Comparison of ENCODE assay signal across 18 mouse cellular contexts in the genomic region with DNA sequence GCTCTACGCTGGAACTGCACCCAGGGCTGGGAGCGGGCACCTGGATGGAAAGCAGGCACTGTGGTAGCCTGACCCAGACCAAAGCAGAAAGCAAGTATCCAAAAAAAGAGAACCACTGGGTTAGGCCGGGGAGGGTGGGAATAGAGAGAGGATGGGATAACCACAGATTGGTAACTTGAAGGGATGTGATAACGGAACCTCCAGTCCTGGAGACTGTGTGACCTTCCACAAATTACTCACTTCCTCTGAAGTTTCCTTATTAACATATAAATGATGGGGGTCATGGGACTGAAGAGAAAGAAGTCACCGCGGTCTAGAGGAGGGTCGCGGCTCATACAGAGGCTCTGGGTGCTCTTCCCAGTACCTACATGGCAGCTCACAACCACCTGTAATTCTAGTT.
"Had no signal": no experiment of that assay in that cellular context is flagged by ENCODE, and none has a peak within 500 bp of the region (broad histone marks: within the 10 kb centered on the region; RNA-seq: fewer than 3 reads in every experiment).

No protein-coding gene starts in this region.

- H3K4me3 ChIP-seq: kidney, embryonic 15.5 days; left cerebral cortex, adult 2 months; liver, embryonic 13.5 days; megakaryocyte, embryonic 14.5 days; midbrain, embryonic 10.5 days; neural tube, embryonic 12.5 days; neural tube, embryonic 15.5 days had no signal

- H3K27ac ChIP-seq: kidney, embryonic 15.5 days; left cerebral cortex, adult 2 months; liver, embryonic 13.5 days; midbrain, embryonic 10.5 days; neural tube, embryonic 12.5 days; neural tube, embryonic 15.5 days had no signal

- DNase-seq: kidney, adult 2 months; kidney, postnatal 10 days; kidney, postnatal 36 days; layer of hippocampus, postnatal 36 days; liver, embryonic 13.5 days; lung, adult 2 months; lung, postnatal 14 days; midbrain, embryonic 14.5 days; right cerebral cortex, adult 18-20 months; right cerebral cortex, postnatal 25 days; thymus, adult 18-20 months; thymus, postnatal 36 days had no signal

- H3K9ac ChIP-seq: kidney, embryonic 15.5 days; liver, embryonic 13.5 days; neural tube, embryonic 12.5 days; neural tube, embryonic 15.5 days had no signal

- H3K4me2 ChIP-seq: kidney, embryonic 15.5 days; liver, embryonic 13.5 days; neural tube, embryonic 12.5 days; neural tube, embryonic 15.5 days had no signal

- H3K9me3 ChIP-seq: kidney, embryonic 15.5 days; liver, embryonic 13.5 days; midbrain, embryonic 10.5 days; neural tube, embryonic 12.5 days; neural tube, embryonic 15.5 days had no signal

- H3K27me3 ChIP-seq: neural tube, embryonic 15.5 days had no signal
